Mouse (Mus musculus): ENCODE measurements around the gene Akap14.
"Not testable (repeated sequence)": the region's sequence is repeated elsewhere in the genome, so short reads cannot be mapped to it uniquely, and the experiment has no call there.

The Akap14 gene

GRCm38 (mm10) chrX:37168742-37169141 is at the start of gene Akap14:
Gene Akap14 (minus strand): TSS chrX:37168842.
- DNase-seq = no peak

GRCm38 (mm10) chrX:37210941-37211340 is 42.3 kb upstream of the Akap14 start, which contains the start of gene Gm9:
Gene Gm9 (minus strand): TSS chrX:37211041.
- no peak for DNase-seq

- DNase-seq = no peak
Observed at GRCm38 (mm10) chrX:37198676-37199075, 30.0 kb upstream of the Akap14 start.

GRCm38 (mm10) chrX:37191744-37192379 is 23.2 kb upstream of the Akap14 start:
- DNase-seq = peak; percentile 18

- peak; percentile 90 for DNase-seq
Observed at GRCm38 (mm10) chrX:37191105-37191743, 22.6 kb upstream of the Akap14 start, which contains the start of the genes Ndufa1 and Rnf113a1. Gene Ndufa1 (minus strand): TSS chrX:37191163. Gene Rnf113a1 (plus strand): TSS chrX:37191245.

GRCm38 (mm10) chrX:37190755-37191104 is 22.1 kb upstream of the Akap14 start:
- no peak for DNase-seq

GRCm38 (mm10) chrX:37184401-37184800 is 15.8 kb upstream of the Akap14 start:
- peak; percentile 2 for DNase-seq

GRCm38 (mm10) chrX:37167085-37167484 is 1.6 kb downstream of the Akap14 start:
- DNase-seq = peak; percentile 73

- DNase-seq = no peak
Observed at GRCm38 (mm10) chrX:37163115-37163514, 5.5 kb downstream of the Akap14 start.

- DNase-seq = no peak
Observed at GRCm38 (mm10) chrX:37161169-37161568, 7.5 kb downstream of the Akap14 start.

- DNase-seq = peak; percentile 3
Observed at GRCm38 (mm10) chrX:37157839-37158238, 10.8 kb downstream of the Akap14 start.

- DNase-seq = peak; percentile 29
Observed at GRCm38 (mm10) chrX:37144954-37145353, 23.7 kb downstream of the Akap14 start.

- DNase-seq = not testable (repeated sequence)
Observed at GRCm38 (mm10) chrX:37144498-37144897, 24.1 kb downstream of the Akap14 start.

- no peak for DNase-seq
Observed at GRCm38 (mm10) chrX:37141732-37142131, 26.9 kb downstream of the Akap14 start.

- peak; percentile 89 for DNase-seq
Observed at GRCm38 (mm10) chrX:37126671-37127358, 41.8 kb downstream of the Akap14 start, which contains the start of gene Nkap. Gene Nkap (plus strand): TSS chrX:37126795.

GRCm38 (mm10) chrX:37125511-37125910 is 43.1 kb downstream of the Akap14 start:
- DNase-seq = no peak

GRCm38 (mm10) chrX:37120212-37120611 is 48.4 kb downstream of the Akap14 start:
- no peak for DNase-seq

- no peak for DNase-seq
Observed at GRCm38 (mm10) chrX:37119585-37119984, 49.1 kb downstream of the Akap14 start.

GRCm38 (mm10) chrX:37117085-37117484 is 51.6 kb downstream of the Akap14 start:
- DNase-seq = no peak

GRCm38 (mm10) chrX:37110881-37111193 is 57.8 kb downstream of the Akap14 start:
- no peak for DNase-seq

GRCm38 (mm10) chrX:37110193-37110880 is 58.3 kb downstream of the Akap14 start, which contains the start of gene Upf3b:
Gene Upf3b (minus strand): TSS chrX:37110322.
- DNase-seq = peak; percentile 98

- no peak for DNase-seq
Observed at GRCm38 (mm10) chrX:37109526-37110192, 59.0 kb downstream of the Akap14 start.

GRCm38 (mm10) chrX:37103826-37104225 is 64.8 kb downstream of the Akap14 start:
- no peak for DNase-seq

Measured in retina, postnatal 1 day (tissue).